Mouse (Mus musculus): ENCODE measurements around the gene Armc10. TPM values are rescaled to one million over a fixed set of nuclear protein-coding genes. Genes with fewer than 3 reads are reported as not detected.

Gene Armc10
- 10 to 100 TPM; 35.9 to 37.5 TPM for total RNA-seq (2023)

DNA sequence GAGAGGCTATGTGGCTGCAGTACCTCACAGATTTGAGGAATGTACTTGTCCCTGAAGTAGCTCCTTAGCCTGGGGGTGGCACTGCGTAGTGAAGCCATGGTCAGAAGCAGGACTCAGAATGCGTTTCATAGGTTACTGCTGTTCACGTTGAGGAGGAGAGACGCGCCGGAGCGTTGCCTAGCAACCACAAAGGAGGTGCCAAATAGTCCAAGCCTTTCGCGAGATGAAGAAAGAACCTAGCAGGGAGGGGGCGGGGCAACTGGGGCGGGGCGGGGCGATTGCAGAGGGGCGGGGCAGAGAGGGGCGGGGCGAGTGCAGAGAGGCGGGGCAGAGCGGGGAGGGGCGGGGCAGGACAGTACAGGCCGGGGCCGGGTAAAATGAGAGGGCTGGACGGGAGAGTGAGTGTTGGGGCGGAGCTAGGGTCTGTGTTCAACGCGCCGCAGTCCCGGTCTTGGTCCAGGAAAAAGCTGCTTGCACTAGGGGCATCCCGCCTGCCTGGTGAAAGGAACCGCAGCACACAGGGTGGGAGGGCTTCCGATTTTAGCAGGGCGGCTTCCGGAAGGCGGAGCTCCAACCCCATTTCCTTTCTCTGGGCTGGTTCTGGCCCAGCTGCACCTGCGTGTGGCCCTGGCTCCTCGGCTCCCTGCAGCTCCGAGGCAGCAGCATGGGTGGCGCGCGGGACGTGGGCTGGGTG, at the start of gene Armc10, which contains the start of gene Fbxl13:
Gene Armc10 (plus strand): TSS at position 375 of the 694 bp plus-strand sequence.
Gene Fbxl13 (minus strand): TSS at position 196 of the 694 bp plus-strand sequence.

GRCm38 (mm10) chr5:21701351-21702008, 55.9 kb downstream of the Armc10 start, which contains the start of gene Napepld:
Gene Napepld (minus strand): TSS chr5:21701396.

Other genes with a start within 250 kb of the Armc10 start
- gene Ccdc146, start 221.1 kb upstream of the Armc10 start, total RNA-seq (2023), result not detected
- gene Fam185a, start 220.9 kb upstream of the Armc10 start, total RNA-seq (2023), result 1 to 10 TPM; 3.2 to 5.7 TPM
- gene Lrrc17, start 102.3 kb upstream of the Armc10 start, total RNA-seq (2023), result not detected
- under 1 TPM in 1 of 2 experiments, not detected in 1; 0.27 TPM for gene Fbxl13, start 179 bp upstream of the Armc10 start, total RNA-seq (2023)
- gene Napepld, start 55.6 kb downstream of the Armc10 start, total RNA-seq (2023), result 1 to 10 TPM; 2.4 to 2.6 TPM
- 10 to 100 TPM; 82.1 to 87.1 TPM for gene Pmpcb, start 91.3 kb downstream of the Armc10 start, total RNA-seq (2023)
- gene Dnajc2, start 139.4 kb downstream of the Armc10 start, total RNA-seq (2023), result 10 to 100 TPM; 65.6 to 70.1 TPM
- 10 to 100 TPM; 72.1 to 72.9 TPM for gene Psmc2, start 139.5 kb downstream of the Armc10 start, total RNA-seq (2023)
- not detected for gene Slc26a5, start 219.8 kb downstream of the Armc10 start, total RNA-seq (2023)

Measured in T-cell, adult 66 days (primary cell).